Mouse (Mus musculus) layer of hippocampus, adult 9-10 months (tissue): Measurements from ENCODE around the gene Colec11.

Experiments used
- DNase-seq: peaks from one replicate; pipeline ENCODE4 v3.0.0; 2022; ENCODE audit warnings: low spot score

The Colec11 gene

GRCm38 (mm10) chr12:28623195-28623594 is at the start of gene Colec11:
TSS of gene Colec11 (minus strand) at chr12:28623377.
- no peak for DNase-seq

- no peak for DNase-seq
Observed at GRCm38 (mm10) chr12:28667287-28667686, 44.1 kb upstream of the Colec11 start.

GRCm38 (mm10) chr12:28666734-28667133 is 43.6 kb upstream of the Colec11 start:
- no peak for DNase-seq

GRCm38 (mm10) chr12:28662628-28663027 is 39.5 kb upstream of the Colec11 start:
- DNase-seq, result no peak

GRCm38 (mm10) chr12:28649141-28650110 is 26.2 kb upstream of the Colec11 start, which contains the start of gene Rnaseh1:
TSS of gene Rnaseh1 (plus strand) at chr12:28649602.
- peak; percentile 75 for DNase-seq

- no peak for DNase-seq
Observed at GRCm38 (mm10) chr12:28638778-28639177, 15.6 kb upstream of the Colec11 start.

- DNase-seq, result no peak
Observed at GRCm38 (mm10) chr12:28636543-28636942, 13.4 kb upstream of the Colec11 start.

GRCm38 (mm10) chr12:28635535-28636476 is 12.6 kb upstream of the Colec11 start, which contains the start of gene Rps7:
TSS of gene Rps7 (minus strand) at chr12:28635953.
- DNase-seq, result peak; percentile 80

- DNase-seq, result no peak
Observed at GRCm38 (mm10) chr12:28635058-28635534, 11.9 kb upstream of the Colec11 start.

GRCm38 (mm10) chr12:28628436-28628835 is 5.3 kb upstream of the Colec11 start:
- no peak for DNase-seq

GRCm38 (mm10) chr12:28627092-28627491 is 3.9 kb upstream of the Colec11 start:
- no peak for DNase-seq

- no peak for DNase-seq
Observed at GRCm38 (mm10) chr12:28625407-28625806, 2.2 kb upstream of the Colec11 start.

GRCm38 (mm10) chr12:28624251-28624650 is 1.1 kb upstream of the Colec11 start:
- DNase-seq, result no peak

- DNase-seq, result no peak
Observed at GRCm38 (mm10) chr12:28622641-28623040, 536 bp downstream of the Colec11 start.

- no peak for DNase-seq
Observed at GRCm38 (mm10) chr12:28622167-28622532, 1.0 kb downstream of the Colec11 start.

GRCm38 (mm10) chr12:28621451-28622166 is 1.6 kb downstream of the Colec11 start:
- DNase-seq, result no peak

GRCm38 (mm10) chr12:28617297-28617696 is 5.9 kb downstream of the Colec11 start:
- no peak for DNase-seq

- DNase-seq, result no peak
Observed at GRCm38 (mm10) chr12:28614401-28614800, 8.8 kb downstream of the Colec11 start.

- DNase-seq, result no peak
Observed at GRCm38 (mm10) chr12:28612391-28612790, 10.8 kb downstream of the Colec11 start.

GRCm38 (mm10) chr12:28607546-28608305 is 15.5 kb downstream of the Colec11 start:
- DNase-seq, result peak; percentile 52

GRCm38 (mm10) chr12:28603494-28603893 is 19.7 kb downstream of the Colec11 start:
- no peak for DNase-seq
